Mouse (Mus musculus): ENCODE measurements around the gene Nsd2.

Nsd2 gene

GRCm38 (mm10) chr5:33819876-33820732 lies at the start of gene Nsd2:
Gene Nsd2 (plus strand): TSS chr5:33820725.
- DNase-seq (ENCODE audit: low spot score): peak; percentile 87

DNA sequence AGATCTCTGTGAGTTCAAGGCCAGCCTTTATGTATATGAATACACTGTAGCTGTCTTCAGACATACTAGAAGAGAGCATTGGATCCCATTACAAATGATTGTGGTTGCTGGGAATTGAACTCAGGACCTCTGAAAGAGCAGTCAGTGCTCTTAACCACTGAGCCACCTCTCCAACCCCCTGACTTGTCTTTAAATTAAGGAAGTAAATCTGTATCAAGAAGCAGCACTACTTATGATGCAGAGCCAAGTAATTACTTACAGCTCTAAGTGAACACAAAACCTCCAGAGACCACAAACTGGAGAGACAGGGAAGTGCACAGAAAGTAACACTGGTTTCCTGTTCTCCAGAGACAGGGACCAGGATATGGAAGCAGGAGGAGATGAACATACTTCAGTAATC lies 43.3 kb upstream of the Nsd2 start:
- no peak for DNase-seq (ENCODE audit: low spot score)

- DNase-seq (ENCODE audit: low spot score): no peak
Observed at GRCm38 (mm10) chr5:33781964-33782344, 38.6 kb upstream of the Nsd2 start.

- peak; percentile 95 for DNase-seq (ENCODE audit: low spot score)
Observed at GRCm38 (mm10) chr5:33782345-33782998, 38.1 kb upstream of the Nsd2 start, which contains the start of gene Letm1. Gene Letm1 (minus strand): TSS chr5:33782817.

GRCm38 (mm10) chr5:33782999-33783390 lies 37.5 kb upstream of the Nsd2 start:
- DNase-seq (ENCODE audit: low spot score): no peak

GRCm38 (mm10) chr5:33791912-33792643 lies 28.4 kb upstream of the Nsd2 start:
- no peak for DNase-seq (ENCODE audit: low spot score)

GRCm38 (mm10) chr5:33803337-33803736 lies 17.2 kb upstream of the Nsd2 start:
- DNase-seq (ENCODE audit: low spot score): no peak

DNA sequence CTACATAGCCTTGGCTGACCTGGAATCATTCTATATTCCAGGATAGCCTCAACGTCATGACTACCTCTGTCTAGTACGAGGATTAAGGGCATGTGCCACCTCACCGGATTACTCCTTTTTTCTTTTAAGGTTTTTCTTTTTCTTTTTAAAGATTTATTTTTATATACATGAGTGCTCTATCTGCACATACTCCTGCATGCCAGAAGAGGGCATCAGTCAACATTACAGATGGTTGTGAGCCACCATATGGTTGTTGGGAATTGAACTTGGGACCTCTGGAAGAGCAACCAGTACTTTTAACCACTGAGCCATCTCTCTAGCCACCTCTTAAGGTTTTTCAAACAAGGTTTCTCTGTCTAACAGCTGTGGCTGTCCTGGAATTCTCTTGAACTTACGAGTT lies 9.0 kb upstream of the Nsd2 start:
- DNase-seq (ENCODE audit: low spot score): no peak

GRCm38 (mm10) chr5:33816008-33816725 lies 4.4 kb upstream of the Nsd2 start:
- DNase-seq (ENCODE audit: low spot score): no peak

GRCm38 (mm10) chr5:33818104-33818503 lies 2.4 kb upstream of the Nsd2 start:
- no peak for DNase-seq (ENCODE audit: low spot score)

DNA sequence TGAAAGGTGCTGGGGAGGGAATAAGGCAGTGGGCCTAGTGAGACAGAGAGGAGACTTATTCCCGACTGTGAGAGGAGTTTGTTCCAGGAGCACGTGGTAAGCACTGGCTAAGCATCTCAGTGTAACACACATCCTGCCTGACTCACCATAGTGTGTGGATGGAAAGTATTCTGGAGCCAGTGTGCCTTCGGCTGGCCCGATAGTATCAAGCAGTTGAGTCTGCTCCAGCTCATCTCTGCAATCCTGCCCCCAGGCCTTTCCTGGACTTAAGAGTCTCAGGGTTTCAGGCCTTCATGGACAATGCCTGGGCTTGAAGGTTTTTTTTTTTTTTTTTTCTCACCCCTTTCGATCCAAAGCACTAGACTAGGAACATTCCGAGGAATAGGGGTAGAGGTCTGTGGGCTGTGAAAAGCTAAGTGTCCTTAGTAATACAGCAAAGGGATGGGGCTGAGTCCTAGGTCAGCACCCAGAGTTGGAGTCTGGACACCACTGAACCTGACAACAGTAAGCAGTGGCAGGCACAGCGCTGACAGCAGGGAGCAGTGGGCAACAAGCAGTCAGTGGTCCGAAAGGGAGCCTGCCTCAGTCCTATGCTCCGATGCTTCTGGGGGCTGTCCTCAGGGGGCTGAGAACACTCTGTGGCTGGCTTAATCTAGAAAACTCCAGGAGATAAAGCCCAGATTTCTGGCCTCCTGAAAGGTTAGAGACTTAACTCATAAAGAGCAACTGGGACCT lies 1.2 kb upstream of the Nsd2 start:
- peak; percentile 33 for DNase-seq (ENCODE audit: low spot score)

GRCm38 (mm10) chr5:33820733-33821621 lies 452 bp downstream of the Nsd2 start:
- DNase-seq (ENCODE audit: low spot score): peak; percentile 80

DNA sequence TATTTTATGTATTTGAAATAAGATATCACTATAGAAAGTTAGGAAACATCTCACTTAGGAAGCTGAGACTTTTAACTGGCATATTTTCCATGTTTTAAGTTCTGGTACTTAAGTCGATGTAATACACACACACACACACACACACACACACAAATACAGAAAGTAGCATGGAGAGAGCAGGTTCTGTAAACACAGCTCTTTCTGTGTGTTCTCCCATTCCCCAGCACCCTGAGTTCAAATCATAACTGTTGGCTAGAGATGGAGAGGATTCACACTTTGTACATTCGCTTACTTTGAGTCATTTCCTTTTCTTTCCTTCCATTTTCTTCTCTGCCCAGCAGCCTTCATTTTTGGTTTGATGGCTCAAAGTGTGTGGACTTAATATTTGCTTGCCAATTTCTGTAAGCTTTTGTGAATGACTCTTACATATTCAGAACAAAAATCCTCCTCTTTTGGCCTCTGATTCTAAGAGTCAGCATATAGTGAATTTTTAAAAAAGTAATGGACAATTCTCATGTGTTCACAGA lies 1.4 kb downstream of the Nsd2 start:
- DNase-seq (ENCODE audit: low spot score): no peak

DNA sequence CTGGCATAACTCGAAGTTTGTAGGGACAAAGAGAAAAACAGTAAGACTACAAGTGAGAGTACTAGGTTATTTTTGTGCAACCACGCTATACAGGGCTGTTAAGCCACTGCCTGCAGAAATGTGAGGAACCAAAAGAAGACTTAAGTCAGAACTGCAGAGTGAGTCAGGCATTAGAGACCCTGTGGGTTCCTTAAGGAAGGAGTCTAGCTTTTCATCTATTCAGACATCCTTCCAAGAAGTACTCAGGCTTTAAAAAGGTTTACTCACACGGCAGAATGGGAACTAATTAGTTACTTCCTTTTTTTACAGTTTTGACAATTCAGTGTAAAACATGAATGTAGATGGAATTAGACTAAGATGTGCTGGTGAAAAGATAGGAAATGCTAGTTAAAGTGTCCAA lies 1.9 kb downstream of the Nsd2 start:
- DNase-seq (ENCODE audit: low spot score): no peak

GRCm38 (mm10) chr5:33826001-33826400 lies 5.5 kb downstream of the Nsd2 start:
- no peak for DNase-seq (ENCODE audit: low spot score)

GRCm38 (mm10) chr5:33828107-33828506 lies 7.6 kb downstream of the Nsd2 start:
- no peak for DNase-seq (ENCODE audit: low spot score)

- DNase-seq (ENCODE audit: low spot score): no peak
Observed at GRCm38 (mm10) chr5:33829958-33830357, 9.4 kb downstream of the Nsd2 start.

- DNase-seq (ENCODE audit: low spot score): no peak
Observed at GRCm38 (mm10) chr5:33830832-33831231, 10.3 kb downstream of the Nsd2 start.

DNA sequence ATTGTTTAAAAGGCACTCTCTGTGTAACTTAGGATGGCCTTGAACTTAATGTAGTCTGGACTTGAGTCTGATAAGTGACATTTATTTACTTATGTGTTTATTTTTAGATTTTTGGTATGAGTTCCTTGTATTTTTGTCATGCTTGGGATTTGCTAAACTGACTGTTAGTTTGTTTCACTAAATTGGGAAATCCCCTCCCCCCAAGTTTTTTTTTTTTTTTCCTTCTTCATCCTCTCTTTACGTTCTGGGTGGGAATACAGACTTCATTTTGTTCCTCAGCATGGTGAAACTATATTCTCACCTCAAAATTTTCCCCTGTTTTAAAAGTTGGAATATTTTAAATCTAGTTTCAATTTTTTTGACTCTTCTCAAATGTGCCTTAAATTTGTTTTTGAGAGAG lies 20.8 kb downstream of the Nsd2 start:
- no peak for DNase-seq (ENCODE audit: low spot score)

DNA sequence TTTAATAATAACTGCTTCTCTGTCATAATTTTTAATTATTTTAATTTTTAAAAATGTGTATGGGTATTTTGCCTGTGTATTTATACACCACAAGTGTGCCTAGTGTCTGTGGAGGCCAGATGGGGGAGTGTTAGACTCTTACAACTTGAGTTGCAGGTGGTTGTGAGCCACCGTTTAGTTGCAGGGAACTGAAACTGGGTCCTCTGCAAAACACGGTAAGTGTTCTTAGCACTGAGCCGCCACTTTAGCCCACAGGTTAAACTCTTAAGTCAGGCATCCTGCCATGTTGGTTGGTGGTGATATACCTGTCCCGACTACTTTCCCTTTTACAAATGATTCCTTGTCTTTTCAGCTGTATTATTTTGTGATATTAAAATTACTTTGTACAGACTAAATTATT lies 22.0 kb downstream of the Nsd2 start:
- DNase-seq (ENCODE audit: low spot score): no peak

Measured in testis, postnatal 14 days (tissue).